Mouse (Mus musculus) kidney, embryonic 14.5 days (tissue): ENCODE data around the gene Prkrip1. TPM values are rescaled to one million over a fixed set of nuclear protein-coding genes. Genes with fewer than 3 reads are reported as not detected.
A peak's percentile ranks its signal among the peaks of the same experiment; 100 is the strongest.

Source experiments
- ATAC-seq: fragments of 200-750 bp; cut with Nextera tagmentation; 2 replicates; pipeline ENCODE4 v1.8.0; 2017; ENCODE audit warnings: moderate number of reproducible peaks, mild to moderate bottlenecking, moderate TSS enrichment, moderate library complexity; ENCODE audit not compliant: low FRiP score, low TSS enrichment
- H3K27ac ChIP-seq: fragments of 300-500 bp; sonication (generic); 2 replicates; pipeline ENCODE4 v1.5.1; 2014; ENCODE audit warnings: low read depth, mild to moderate bottlenecking, low read length, moderate library complexity, mixed read lengths
- H3K27me3 ChIP-seq: fragments of 300-500 bp; sonication (generic); 2 replicates; pipeline ENCODE4 v1.6.1; 2014; ENCODE audit warnings: mild to moderate bottlenecking, low read length; ENCODE audit not compliant: control insufficient read depth, insufficient read depth
- H3K36me3 ChIP-seq: fragments of 300-500 bp; sonication (generic); 2 replicates; pipeline ENCODE4 v1.6.1; 2014; ENCODE audit warnings: low read length, mixed read lengths; ENCODE audit not compliant: control insufficient read depth, insufficient read depth
- H3K4me1 ChIP-seq: fragments of 300-500 bp; sonication (generic); 2 replicates; pipeline ENCODE4 v1.6.1; 2014; ENCODE audit warnings: low read length, mixed read lengths; ENCODE audit not compliant: control insufficient read depth, insufficient read depth
- H3K4me2 ChIP-seq: fragments of 300-500 bp; sonication (generic); replicated peaks from 2 replicates; pipeline ENCODE4 v1.6.1; 2014; ENCODE audit warnings: low read depth, mild to moderate bottlenecking, low read length
- H3K4me3 ChIP-seq: fragments of 300-500 bp; sonication (generic); 2 replicates; pipeline ENCODE4 v1.5.1; 2014; ENCODE audit warnings: mild to moderate bottlenecking, low read length
- H3K9ac ChIP-seq: fragments of 300-500 bp; sonication (generic); 2 replicates; pipeline ENCODE4 v1.6.1; 2014; ENCODE audit warnings: low read depth, mild to moderate bottlenecking, low read length, moderate library complexity
- H3K9me3 ChIP-seq: fragments of 300-500 bp; sonication (generic); 2 replicates; pipeline ENCODE4 v1.6.1; 2016; ENCODE audit warnings: low read length; ENCODE audit not compliant: control insufficient read depth
- WGBS: fragments of 180-500 bp; shearing (Covaris S2); extraction: QIAGEN DNeasy Blood & Tissue Kit; methylation state at CpG from one replicate; pipeline ENCODE4 v1.1.7; 2014; 5-methylcytosine and 5-hydroxymethylcytosine counted together
- polyA plus RNA-seq: library from polyadenylated mRNA; unstranded; fragments of >200 nt; fragmentation: Nextera tagmentation; extraction: Ambion mirVana; gene quantifications from 2 replicates; pipeline ENCODE4 v1.2.1, GENCODE M21; 2014

The Prkrip1 gene
- polyA plus RNA-seq, 1 experiment from 2014 or later: 57.5 TPM

GRCm38 (mm10) chr5:136137658-136138274 lies 61.0 kb downstream of the Prkrip1 start:
- WGBS: 83% methylated on average over 13 of the region's 13 CpGs
- no peak overlapping the region for H3K27ac ChIP-seq
- H3K4me1 ChIP-seq: peaks cover 3% of the 10 kb centered on the region; the same call in 1 of the 2 replicates
- H3K36me3 ChIP-seq: peaks cover 47% of the 10 kb centered on the region
- no peak overlapping the region for H3K4me3 ChIP-seq
- H3K9me3 ChIP-seq: no peaks in the 10 kb centered on the region
- H3K27me3 ChIP-seq: no peaks in the 10 kb centered on the region
- no peak overlapping the region for H3K9ac ChIP-seq
- ATAC-seq: no peak
- no peak overlapping the region for H3K4me2 ChIP-seq

- H3K9me3 ChIP-seq: no peaks in the 10 kb centered on the region
Measured at GRCm38 (mm10) chr5:136136292-136136990, 62.3 kb downstream of the Prkrip1 start.

GRCm38 (mm10) chr5:136135571-136136291 lies 63.0 kb downstream of the Prkrip1 start, which contains the start of the genes Lrwd1 and Alkbh4:
Lrwd1 (minus strand) TSS chr5:136136074.
Alkbh4 (plus strand) TSS chr5:136136146.
- H3K4me1 ChIP-seq: peaks cover 3% of the 10 kb centered on the region; the same call in 1 of the 2 replicates
- H3K27me3 ChIP-seq: no peaks in the 10 kb centered on the region
- peak; percentile 90 for ATAC-seq
- H3K27ac ChIP-seq: peak within 1 kb of the TSS; percentile 43; the same call in 1 of the 2 replicates
- under 1% methylated on average over 59 of the region's 60 CpGs for WGBS
- H3K36me3 ChIP-seq: peaks cover 52% of the 10 kb centered on the region
- H3K4me3 ChIP-seq: peak within 1 kb of the TSS; percentile 87
- no peaks in the 10 kb centered on the region for H3K9me3 ChIP-seq
- H3K9ac ChIP-seq: peak within 1 kb of the TSS; percentile 79
- peak within 1 kb of the TSS; percentile 74 for H3K4me2 ChIP-seq

More at GRCm38 (mm10) chr5:136136292-136136990, 62.3 kb downstream of the Prkrip1 start:
- Histone ChIP-seq H3K9ac (peak overlapping the region; percentile 79), H3K4me1 (peaks cover 3% of the 10 kb centered on the region; the same call in 1 of the 2 replicates), H3K27ac (peak overlapping the region; percentile 43; the same call in 1 of the 2 replicates), H3K4me2 (peak overlapping the region; percentile 74), H3K27me3 (no peaks in the 10 kb centered on the region), H3K4me3 (peak overlapping the region; percentile 87), H3K36me3 (peaks cover 55% of the 10 kb centered on the region)
- peak; percentile 9; the same call in 1 of the 2 replicates for ATAC-seq
- WGBS: 5% methylated on average over 20 of the region's 20 CpGs

Other genes starting within 250 kb of the Prkrip1 start
- gene Ssc4d, start 224.4 kb downstream of the Prkrip1 start, polyA plus RNA-seq: 10.2 and 10.3 TPM in 2 replicates
- gene Zp3, start 218.9 kb downstream of the Prkrip1 start, polyA plus RNA-seq: 0.29 TPM in 1 of 2 replicates, not detected in the other
- 24.0 and 26.6 TPM in 2 replicates for gene Dtx2, start 204.2 kb downstream of the Prkrip1 start, polyA plus RNA-seq
- gene Upk3b, start 160.5 kb downstream of the Prkrip1 start, polyA plus RNA-seq: 0.85 and 0.99 TPM in 2 replicates
- gene Upk3bl, start 144.5 kb downstream of the Prkrip1 start, polyA plus RNA-seq: 1.3 and 2.2 TPM in 2 replicates
- 13.5 and 17.5 TPM in 2 replicates for gene Rasa4, start 115.0 kb downstream of the Prkrip1 start, polyA plus RNA-seq
- gene Polr2j, start 82.3 kb downstream of the Prkrip1 start, polyA plus RNA-seq: 270 and 326 TPM in 2 replicates
- gene Lrwd1, start 62.9 kb downstream of the Prkrip1 start, polyA plus RNA-seq: 32.2 and 40.0 TPM in 2 replicates
- 12.5 and 16.0 TPM in 2 replicates for gene Alkbh4, start 62.8 kb downstream of the Prkrip1 start, polyA plus RNA-seq
- gene Orai2, start 28.2 kb downstream of the Prkrip1 start, polyA plus RNA-seq: 5.6 and 6.6 TPM in 2 replicates
- gene Sh2b2, start 47.6 kb upstream of the Prkrip1 start, polyA plus RNA-seq: 5.0 and 5.4 TPM in 2 replicates